Mouse (Mus musculus) ovary, postnatal 10 days (tissue): ENCODE measurements at regions not wholly inside any gene's neighbourhood (a gene's known extent, or its start where the extent isn't known, plus 50 kb on each side); places are given as distances from the start of the nearest gene placed in this dataset.

ENCODE experiments used
- DNase-seq: peaks from one replicate; pipeline ENCODE4 v3.0.0; 2022; ENCODE audit warnings: low spot score

GRCm38 (mm10) chr14:25301336-25302031, 157.5 kb upstream of the Zmiz1 start:
- no peak for DNase-seq

- peak; percentile 41 for DNase-seq
Observed at GRCm38 (mm10) chr14:25304391-25304851, 154.6 kb upstream of the Zmiz1 start.

DNA sequence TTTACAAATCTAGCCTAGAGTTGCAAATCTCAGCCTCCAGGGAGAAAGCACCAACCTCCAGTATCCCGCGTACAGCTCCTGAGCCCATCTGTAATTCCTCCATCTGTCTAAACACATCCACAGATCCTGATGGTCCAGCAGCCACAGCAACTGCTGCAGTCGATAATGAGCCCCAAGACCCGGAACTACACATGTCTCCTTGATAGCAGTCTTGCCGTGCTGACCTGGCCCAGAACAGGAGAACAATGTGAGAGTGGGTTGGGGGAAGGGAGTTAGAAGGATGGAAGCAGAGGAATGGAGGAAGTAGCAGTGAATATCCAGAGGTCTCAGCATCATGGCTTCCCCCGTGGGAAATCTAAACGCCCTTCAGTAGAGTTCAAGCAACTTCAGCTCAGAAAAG, 152.8 kb upstream of the Zmiz1 start:
- DNase-seq: no peak

- no peak for DNase-seq
Observed at GRCm38 (mm10) chr14:25306961-25307654, 151.9 kb upstream of the Zmiz1 start.

- no peak for DNase-seq
Observed at GRCm38 (mm10) chr14:25308051-25308450, 150.9 kb upstream of the Zmiz1 start.

GRCm38 (mm10) chr14:25310671-25311151, 148.3 kb upstream of the Zmiz1 start:
- no peak for DNase-seq

DNA sequence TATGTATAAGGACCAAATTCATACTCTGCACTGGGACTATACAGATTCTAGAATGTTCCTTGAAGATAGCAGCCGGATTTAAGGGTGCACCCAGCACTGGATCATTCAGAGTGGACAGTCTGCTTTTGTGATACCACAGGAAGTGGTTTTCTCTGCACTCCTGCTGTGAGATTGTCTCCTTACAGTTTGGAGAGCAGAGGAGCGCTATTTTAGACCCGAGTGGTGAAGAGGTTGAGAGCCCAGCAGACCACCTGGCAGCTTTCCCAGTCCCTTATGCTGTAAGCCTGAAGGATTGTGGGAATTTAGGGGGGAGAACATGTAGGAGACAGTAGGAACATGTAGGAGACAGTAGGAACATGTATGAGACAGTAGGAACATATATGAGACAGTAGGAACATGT, 147.5 kb upstream of the Zmiz1 start:
- DNase-seq: no peak

DNA sequence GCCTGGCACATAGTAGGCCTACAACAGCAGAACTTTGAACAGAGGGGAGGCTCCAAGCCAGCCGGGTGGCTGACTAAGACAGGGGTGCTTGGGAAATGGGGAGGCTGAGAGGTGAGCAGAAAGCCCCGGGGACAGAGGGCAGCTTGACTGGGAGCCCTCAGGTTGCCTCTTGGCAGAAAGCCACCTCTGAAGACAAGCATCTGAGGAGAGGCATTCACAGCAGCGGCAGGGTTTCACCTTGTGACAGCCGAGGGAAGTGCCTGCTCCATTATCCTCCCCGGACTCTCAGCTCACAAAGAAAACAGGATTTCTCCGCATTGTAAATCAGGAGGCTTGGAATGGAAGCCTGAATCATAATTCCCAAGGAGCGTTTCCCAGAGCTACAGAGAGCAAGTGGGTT, 146.8 kb upstream of the Zmiz1 start:
- no peak for DNase-seq

- no peak for DNase-seq
Observed at GRCm38 (mm10) chr14:25312814-25313426, 146.1 kb upstream of the Zmiz1 start.

GRCm38 (mm10) chr14:25313693-25314240, 145.2 kb upstream of the Zmiz1 start:
- DNase-seq: no peak

- no peak for DNase-seq
Observed at GRCm38 (mm10) chr14:25316491-25316890, 142.5 kb upstream of the Zmiz1 start.

DNA sequence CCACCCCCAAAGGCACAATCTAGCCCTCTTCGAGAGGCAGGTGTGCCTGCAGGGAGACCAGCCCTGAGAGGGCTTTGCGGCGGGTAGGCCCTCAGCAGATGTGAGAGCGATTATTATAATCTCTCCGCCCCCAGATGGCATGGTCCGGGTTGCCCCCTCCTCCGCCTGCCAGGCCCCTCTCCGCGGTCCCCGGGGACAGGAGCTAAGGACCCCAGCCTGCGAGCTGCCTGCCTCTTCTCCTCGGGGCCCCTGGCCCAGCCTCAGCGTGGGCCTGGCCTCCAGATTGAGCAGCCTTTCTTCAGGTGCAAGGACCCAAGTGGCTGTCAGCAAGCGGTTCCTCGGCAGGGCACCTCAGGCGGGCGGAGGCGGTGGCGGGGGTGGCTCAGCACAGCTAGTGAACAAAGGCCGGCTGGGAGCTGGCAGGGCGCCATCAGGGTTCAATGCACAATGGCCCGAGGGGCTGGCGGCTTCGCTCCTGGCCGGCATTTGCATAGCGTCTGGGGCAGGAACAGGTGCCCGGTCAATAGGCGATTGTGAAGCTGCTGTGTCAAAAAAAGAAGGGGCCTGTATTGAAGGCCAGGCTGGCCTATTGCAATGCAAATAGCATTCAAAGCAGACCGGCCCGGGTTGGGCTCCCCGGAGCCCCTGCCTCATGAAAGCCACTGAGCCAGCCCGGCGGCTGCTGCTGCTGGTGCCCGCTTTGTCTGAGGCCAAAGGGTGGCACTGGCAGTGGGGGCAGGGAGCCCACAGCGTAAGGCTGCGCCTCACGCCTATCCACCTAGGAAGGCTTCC, 141.1 kb upstream of the Zmiz1 start:
- peak; percentile 56 for DNase-seq

DNA sequence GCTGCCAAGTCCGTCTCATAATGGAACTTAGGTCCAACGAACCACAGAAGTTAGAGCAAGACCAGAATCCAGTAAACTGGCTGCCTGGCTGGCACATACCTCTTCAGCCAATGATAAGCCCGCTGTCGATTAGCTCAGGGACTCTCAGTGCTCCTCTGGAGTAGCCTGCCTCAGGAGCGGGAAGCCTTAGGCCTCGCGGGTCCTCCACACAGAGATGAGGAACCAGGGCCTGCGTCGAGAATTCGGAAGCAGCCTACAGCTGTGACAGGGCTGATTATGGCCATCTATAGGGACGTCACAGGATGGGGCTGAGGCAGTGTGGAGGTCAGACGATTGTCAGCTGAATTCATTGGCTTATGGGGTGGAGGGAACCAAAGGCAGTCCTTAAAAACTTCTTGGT, 140.1 kb upstream of the Zmiz1 start:
- no peak for DNase-seq

DNA sequence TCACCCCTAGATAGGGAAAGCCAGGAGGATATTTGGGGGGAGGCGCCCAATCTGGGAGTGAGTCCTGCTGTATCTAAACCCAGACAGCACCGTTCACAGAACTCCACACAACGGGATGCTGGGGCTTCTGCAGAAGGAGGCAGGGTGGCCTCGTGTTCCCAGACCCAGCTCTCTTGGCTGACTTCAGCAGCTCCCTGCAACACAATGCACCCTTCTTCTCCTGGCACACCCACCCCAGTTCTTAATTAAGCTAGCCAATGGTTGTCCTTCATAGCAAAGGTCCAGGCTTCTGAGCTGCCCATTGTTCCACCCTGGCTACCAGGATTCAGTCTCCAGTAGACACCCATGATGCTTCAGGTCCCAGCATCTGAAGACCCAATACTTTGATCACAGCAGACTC, 138.8 kb upstream of the Zmiz1 start:
- DNase-seq: no peak

GRCm38 (mm10) chr14:25323542-25324484, 135.2 kb upstream of the Zmiz1 start:
- DNase-seq: no peak

DNA sequence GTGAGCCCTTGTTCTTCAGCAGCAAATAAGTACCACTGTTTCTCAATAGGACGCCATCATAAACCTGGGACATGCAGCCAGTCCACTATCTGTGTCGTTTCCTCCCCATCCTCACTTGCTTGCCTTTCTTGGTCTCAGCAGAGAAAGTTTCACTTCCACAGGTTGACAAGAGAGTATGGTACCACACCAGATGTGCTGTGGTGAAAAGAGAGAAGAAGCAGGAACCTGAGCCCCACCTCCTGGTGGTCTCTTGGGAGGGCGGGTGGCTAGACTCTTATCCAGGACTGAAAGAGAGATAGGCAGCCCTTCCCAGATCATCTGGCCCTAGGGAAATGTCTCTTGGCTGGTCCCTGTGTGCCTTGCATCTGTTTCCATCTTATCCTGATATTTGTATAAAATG, 133.1 kb upstream of the Zmiz1 start:
- no peak for DNase-seq

- DNase-seq: no peak
Observed at GRCm38 (mm10) chr14:25328230-25328629, 130.8 kb upstream of the Zmiz1 start.

GRCm38 (mm10) chr14:25334186-25334585, 124.8 kb upstream of the Zmiz1 start:
- no peak for DNase-seq

DNA sequence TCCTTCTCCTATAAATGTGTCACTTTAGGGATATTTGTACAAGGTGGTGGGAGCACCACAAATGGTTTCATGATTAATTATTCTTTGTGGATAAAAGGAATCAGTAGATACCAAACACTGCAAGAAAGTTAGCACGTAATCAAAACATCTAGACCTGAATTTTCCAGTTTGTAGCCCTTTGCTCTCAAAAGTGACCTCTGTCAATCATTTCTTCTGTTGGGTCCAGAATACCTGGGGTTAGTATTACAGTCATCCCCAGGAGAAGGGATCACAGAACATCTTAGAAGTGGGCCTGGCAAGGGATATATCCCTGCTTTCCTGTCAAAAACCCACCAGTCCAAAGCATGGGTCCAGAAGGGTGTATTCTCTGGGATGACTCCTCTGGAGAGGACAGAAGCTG, 122.1 kb upstream of the Zmiz1 start:
- DNase-seq: no peak

GRCm38 (mm10) chr14:25338404-25339051, 120.5 kb upstream of the Zmiz1 start:
- DNase-seq: no peak
